Mouse (Mus musculus) gastrocnemius, postnatal 4 days (tissue): ENCODE measurements around the gene Bcl2l1. TPM values are rescaled to one million over a fixed set of nuclear protein-coding genes. Genes with fewer than 3 reads are reported as not detected.

Experiments used
- DNase-seq, 2 experiments: peaks; one replicate each; pipeline ENCODE4 v3.0.0; 2021 to 2022; ENCODE audit warnings: low spot score in 2 of 2, mixed read lengths in 2 of 2
- long read RNA-seq, 2 experiments: library from polyadenylated mRNA; stranded (forward); transcript quantifications; one replicate each; pipeline ENCODE4 v2.0.0; 2021
- total RNA-seq, 2 experiments: library from RNA; stranded (reverse); gene quantifications; 2 replicates each; pipeline ENCODE4 v1.2.3; 2021

Gene Bcl2l1
- total RNA-seq: 10 to 100 TPM; 24.5 to 29.2 TPM
- long read RNA-seq, experiment 1, transcript Bcl2l1-201 (3 exons, 2,417 nt): minor isoform, 5 of 35 reads
- long read RNA-seq, experiment 1, transcript Bcl2l1-202 (3 exons, 2,568 nt): major isoform, 20 of 35 reads
- long read RNA-seq, experiment 1, partial matches to known transcripts: 4 of 35 reads
- long read RNA-seq, experiment 1, other reads (novel, unspliced or antisense): 6 of 35 reads
- long read RNA-seq, experiment 2, transcript Bcl2l1-202 (3 exons, 2,568 nt): major isoform, 29 of 56 reads
- long read RNA-seq, experiment 2, transcript Bcl2l1-201 (3 exons, 2,417 nt): minor isoform, 14 of 56 reads
- long read RNA-seq, experiment 2, partial matches to known transcripts: 4 of 56 reads
- long read RNA-seq, experiment 2, other reads (novel, unspliced or antisense): 9 of 56 reads

DNA sequence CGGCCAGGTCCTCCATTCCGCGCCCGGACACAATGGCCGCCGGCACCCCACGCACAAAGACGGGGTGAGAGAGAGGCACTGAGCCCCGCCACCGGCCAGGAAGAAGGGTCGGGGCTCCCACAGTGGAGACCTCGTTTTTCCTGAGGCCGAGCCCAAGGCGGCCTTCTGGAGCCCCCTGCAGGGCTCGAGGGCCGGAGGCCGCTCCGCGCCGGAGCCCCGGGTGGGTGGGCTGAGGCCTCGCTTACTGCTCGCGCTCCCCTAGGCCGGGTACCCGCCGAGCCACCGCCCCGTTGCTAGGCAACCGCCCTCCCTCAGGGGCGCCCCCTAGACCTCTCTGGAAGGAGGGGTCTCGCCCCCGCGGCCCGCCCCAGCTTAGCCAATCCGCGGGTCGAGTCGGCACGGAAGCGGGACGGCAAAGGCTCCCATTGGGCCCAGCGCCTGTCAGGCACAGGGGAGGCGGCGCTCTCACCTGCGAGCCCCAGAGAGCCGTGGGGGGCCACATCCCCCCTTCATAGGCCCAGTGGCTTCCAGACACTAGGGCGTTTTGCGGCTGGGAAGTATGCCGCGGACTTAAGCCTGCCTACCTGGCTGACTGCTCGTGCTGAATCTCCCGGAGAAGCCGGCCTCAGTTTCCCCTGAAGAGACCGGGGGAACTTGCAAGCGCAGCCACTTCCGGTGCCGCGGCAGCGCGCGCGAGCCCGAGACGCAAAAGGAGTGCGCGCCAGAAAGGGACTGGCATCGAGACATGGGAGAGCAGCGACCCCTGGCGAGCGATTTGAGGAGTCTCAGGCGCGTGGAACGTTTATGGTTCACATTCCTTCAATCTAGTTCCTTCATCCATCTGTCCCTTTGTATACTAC is at the start of gene Bcl2l1:
Gene Bcl2l1 (minus strand): TSS at position 710 of the 860 bp plus-strand sequence.
- peak; percentile 97 to 99 for DNase-seq

- DNase-seq: no peak
Observed at GRCm38 (mm10) chr2:152880898-152881297, 49.4 kb upstream of the Bcl2l1 start.

DNA sequence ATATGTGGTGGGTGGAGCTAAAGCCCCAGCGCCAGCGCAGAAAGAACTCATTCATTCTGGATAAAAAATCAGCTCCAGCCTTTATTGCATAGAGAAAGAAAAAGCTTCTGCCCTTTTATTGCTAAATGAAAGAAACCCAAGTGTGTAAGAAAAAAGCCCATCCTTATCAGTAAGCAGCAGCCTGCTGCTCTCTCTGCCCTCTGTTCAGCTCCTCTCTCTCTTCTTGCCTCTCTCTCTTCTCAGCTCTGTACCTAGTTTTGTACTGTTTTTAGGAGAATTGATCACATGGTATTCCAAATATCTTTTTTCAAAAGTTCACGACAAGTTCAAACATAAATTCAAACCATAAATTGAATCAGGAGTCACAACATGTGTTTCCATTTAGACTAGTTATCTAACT is 46.7 kb upstream of the Bcl2l1 start:
- no peak for DNase-seq

- no peak for DNase-seq
Observed at GRCm38 (mm10) chr2:152863346-152863745, 31.8 kb upstream of the Bcl2l1 start.

DNA sequence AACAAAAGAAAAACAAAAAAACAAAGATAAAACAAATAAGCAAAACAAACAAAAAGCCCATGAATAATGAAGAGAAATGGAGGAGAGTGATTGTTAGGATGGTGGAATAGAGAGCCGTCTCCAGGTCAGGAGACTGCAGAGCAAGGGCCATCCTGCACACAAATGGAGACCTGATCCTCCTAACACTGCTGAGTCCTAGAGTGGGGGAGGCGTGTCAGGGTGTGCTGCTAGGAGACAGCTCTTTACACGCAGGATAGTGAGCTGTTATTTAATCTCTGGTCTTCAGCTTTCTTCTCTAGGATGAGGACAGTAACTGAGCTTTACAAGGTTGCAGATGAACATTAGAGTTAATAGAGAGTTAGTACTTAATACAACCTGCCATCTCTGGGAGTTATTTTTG is 31.1 kb upstream of the Bcl2l1 start:
- no peak for DNase-seq

DNA sequence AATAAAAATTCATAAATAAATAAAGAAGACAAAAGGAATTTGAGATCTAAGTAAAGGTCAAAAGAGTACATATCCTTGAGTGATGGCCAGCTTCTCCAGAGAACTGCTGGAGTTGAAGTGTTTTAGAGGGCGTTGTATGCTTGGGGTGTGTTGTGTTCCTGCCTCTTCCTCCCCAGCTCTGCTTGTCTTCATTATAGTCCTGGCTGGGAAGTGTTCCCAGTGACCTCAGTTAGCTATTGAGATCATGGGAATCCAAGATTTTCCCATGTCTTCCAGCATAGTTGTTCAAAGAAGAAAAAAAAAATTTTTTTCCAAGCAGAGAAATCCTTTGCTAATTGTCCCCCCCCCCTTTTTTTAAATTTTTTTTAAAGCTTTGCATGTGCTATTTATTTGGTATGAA is 30.4 kb upstream of the Bcl2l1 start:
- peak in 1 of 2 experiments; percentile 15 for DNase-seq

DNA sequence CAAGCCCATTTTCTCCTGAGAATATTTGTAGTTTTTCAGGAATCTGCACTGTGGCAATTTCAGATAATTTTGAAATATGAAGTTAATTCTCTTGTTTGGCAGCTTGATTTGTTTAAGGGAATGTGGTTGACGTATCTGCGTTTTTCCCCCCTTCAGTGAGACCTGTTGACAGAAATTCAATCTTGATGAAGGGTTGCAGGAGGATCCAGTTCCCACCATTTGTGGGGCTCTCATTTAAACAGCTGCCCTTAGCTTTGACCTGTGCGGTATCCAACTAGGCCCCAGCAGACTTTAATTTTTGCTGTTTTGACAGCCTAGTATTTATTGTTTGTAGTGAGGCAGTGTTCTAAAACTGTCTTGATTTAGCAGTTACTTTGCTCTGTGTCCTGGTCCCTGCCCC is 28.0 kb upstream of the Bcl2l1 start:
- DNase-seq: no peak

GRCm38 (mm10) chr2:152848466-152848865 is 16.9 kb upstream of the Bcl2l1 start:
- DNase-seq: no peak

DNA sequence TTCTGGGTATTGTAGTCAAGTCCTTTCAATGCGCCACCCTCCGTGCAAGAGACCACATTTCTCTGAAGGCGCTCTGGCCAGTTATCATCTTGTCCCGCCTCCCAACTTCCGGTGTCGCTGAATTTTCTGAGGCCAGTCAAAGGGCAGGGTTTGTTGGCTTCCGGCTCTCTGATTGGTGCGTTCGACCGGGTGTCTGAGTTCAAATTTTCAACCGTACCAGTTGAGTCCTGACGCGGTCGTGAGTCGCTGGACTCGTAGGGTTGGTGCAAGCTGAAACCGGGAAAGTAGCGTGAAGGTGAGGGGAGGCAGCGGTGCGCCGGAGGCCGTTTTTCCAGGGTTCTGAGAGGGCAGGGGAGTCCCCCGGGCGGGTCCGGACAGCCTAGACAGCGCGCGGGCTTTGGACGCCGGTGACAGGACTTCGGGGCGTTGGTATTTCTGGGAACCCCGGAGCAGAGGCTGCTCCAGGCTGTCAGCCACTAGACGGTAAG is 16.3 kb upstream of the Bcl2l1 start, which contains the start of gene Tpx2:
Gene Tpx2 (plus strand): TSS at position 150 of the 488 bp plus-strand sequence.
- DNase-seq: peak; percentile 91 to 97

DNA sequence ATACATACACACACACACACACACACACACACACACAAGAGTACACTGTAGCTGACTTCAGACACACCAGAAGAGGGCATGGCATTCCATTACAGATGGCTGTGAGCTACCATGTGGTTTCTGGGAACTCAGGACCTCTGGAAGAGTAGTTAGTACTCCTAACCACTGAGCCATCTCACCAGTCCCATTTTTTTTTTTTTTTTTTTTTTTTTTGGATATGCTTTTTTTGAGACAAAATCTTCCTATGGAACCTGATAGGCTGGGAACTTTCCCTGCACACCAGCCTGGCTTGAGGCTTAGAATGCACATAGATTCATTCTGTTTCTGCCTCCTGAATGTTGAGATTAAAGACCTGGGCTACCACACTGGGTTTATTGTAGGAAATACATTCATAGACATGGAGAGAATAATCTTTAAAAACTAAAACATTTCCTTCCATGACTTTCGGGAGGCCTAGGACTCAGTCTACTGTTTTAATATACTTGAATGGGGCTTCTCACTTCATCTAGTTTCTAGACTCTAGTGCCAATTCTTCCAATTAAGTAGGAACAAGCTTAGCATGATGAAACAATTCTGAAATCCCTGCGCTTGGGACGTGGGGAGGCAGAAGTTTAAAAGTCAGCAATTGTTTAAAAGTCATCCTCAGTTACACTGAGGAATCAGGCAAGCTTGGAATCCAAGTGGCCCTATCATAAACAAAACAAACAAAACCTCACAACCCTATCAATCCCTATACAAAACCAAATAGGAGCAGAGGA is 15.7 kb upstream of the Bcl2l1 start:
- no peak for DNase-seq

DNA sequence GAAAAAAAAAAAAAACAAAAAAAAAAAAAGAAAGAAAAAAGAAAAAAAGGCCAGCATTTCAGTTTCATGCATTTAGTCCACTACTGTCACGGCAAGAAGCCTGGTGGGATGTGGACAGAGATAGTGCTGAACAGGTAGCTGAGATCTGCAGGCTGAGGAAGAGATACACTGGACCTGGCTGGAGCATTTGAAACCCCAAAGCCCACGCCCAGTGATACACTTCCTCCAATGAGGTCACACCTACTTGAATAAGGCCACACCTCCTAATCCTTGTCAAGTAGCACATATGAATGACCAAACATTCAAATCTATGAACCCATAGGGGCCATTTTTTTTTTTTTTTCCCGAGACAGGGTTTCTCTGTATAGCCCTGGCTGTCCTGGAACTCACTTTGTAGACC is 11.2 kb upstream of the Bcl2l1 start:
- no peak for DNase-seq

DNA sequence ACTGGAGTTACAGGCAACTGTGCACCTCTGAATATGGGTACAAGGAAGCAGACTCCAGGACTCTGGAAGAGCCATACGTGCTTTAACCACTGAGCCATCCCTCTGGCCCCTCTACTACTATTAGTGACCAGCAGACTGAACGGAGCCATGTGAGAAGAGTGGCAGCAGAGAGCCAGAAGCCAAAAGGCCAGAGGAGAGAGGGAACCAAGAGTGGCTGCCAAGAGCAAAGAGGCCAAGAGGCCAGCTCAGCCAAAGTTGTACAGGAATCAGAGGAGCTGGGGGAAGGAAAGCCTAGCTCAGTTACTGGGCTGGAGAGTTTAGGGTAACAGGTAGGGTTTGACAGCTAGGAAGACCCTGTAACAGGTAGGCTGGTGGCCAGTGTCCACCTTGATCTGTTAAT is 7.7 kb upstream of the Bcl2l1 start:
- DNase-seq: no peak

GRCm38 (mm10) chr2:152830021-152830921 is 1.3 kb downstream of the Bcl2l1 start:
- peak; percentile 85 to 92 for DNase-seq

GRCm38 (mm10) chr2:152829367-152829881 is 2.1 kb downstream of the Bcl2l1 start:
- no peak for DNase-seq

DNA sequence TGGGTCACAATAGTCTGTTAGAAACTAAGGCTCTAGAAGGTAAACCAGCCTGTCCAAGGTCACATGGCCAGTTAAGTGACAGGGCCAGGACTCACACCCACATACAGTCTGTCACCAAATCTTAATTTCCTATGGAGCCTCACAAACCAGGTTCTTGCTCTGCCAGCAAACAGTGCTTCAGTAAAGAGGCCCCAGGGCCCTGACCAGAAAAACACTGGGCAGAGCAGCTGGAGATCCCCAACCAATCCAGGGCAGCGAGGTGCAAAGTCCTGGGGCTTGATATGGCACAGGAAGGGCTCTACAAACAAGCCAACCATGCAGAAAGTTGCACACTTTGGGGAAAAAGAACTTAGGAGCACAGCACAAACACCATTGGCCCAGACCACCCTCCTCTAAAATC is 3.0 kb downstream of the Bcl2l1 start:
- no peak for DNase-seq

DNA sequence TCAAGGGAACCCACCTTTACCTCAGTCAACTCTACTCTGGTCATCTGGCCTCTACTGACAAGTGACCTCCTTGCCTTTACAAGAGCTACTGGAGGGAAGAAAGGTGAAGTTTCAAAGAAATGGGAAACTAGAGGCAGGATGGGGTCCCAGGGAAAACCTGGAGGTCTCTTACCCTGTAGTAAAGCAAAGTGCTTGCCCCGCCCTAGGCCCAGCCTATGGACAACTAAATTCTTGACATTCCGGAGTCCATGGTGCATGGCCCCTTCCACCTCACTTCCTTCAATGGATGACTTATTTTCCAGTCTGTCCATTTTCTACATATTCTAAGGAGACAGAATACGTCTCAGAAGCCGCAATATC is 3.5 kb downstream of the Bcl2l1 start:
- no peak for DNase-seq

- no peak for DNase-seq
Observed at GRCm38 (mm10) chr2:152827321-152828010, 4.1 kb downstream of the Bcl2l1 start.

DNA sequence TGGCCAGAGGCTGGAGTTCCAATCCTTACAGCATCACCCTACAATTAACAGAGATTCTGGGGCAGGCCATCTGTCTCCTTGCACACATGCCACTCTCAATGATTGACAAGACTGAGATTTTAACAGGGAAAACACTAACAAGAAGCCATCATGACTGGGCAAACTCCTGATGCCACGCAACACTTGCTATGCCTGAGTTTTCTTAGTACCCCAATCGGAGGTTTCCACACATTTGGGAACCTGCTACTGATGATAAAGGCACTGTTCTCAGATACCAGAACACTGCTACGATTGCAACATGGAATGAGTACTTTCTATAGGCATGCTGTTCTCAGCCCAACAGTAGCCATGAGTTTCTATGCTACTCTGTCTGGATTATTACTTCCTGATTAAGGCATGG is 5.0 kb downstream of the Bcl2l1 start:
- DNase-seq: no peak

DNA sequence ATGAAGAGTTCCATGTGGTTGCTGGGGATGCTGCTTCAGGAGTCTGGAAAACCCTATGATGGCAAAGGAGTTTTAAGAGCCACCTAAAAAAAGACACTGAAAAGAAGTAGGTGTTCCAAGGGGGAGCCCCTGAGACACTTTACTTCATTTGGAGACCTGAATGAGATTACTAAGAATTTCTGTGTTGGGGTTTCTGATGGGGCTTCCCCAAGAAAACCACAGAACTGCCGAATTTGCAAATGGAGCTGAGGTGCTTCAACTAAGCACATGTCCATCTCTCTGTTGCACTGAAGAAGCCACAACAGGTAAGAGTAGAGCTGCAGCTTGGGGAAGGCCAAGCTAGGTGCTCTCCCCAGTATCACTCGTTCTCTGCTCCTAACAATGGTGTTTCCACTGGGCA is 5.8 kb downstream of the Bcl2l1 start:
- DNase-seq: no peak
